Mouse (Mus musculus) NIH3T3 (cell line): ENCODE results near the gene Hcar1.

Source experiments
- DNase-seq: peaks from one replicate; pipeline ENCODE4 v3.0.0-alpha.2; 2012; ENCODE audit warnings: low read depth

Hcar1 gene

GRCm38 (mm10) chr5:123863934-123864333, 15.9 kb downstream of the Hcar1 start:
- no peak for DNase-seq

DNA sequence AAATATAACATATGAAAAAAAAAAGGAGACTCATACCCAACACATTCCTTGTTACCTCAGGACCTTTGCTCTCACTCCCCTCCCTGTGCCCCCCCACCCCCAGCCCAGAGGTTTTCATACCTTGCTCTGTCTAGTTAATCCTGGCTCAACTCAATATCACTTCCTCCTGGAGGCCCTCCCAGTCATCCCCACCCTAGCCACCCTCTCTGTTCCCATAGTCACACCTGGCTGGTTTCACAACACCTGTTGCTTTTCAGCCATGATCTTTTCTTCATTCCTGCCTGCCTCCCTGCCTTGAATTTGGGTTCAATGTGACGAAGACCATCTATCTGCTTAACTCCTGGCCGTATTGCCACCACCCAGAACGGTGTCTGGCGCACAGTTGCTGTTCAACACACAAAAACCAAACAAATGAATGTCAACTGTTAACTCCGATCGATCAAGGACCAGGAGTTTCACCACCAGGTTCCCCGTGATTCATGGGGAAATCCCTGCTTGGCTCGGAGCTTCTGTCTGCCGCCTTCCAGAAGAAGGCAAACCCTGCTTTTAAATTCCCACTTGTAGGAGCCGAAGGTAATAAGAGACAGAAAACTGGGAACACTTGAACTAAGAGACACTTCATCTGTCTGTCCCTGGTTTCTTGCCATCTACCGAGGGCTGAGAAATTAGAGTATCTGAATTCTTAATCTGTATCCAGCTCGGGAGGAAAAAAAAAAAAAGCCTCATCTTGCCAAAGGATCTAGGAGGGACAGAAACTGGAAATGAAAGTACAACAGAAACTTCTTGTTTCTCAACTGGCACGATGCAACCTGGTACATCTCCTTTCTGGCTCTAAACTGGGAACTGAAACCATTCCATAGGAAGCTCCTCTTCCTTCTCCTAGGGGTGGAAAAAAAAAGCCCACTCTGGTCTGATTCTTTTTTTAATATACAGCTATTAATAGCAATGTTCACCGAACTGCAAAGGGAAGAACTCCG, 17.2 kb downstream of the Hcar1 start:
- DNase-seq = no peak

- DNase-seq = no peak
Observed at GRCm38 (mm10) chr5:123858798-123859197, 21.0 kb downstream of the Hcar1 start.

DNA sequence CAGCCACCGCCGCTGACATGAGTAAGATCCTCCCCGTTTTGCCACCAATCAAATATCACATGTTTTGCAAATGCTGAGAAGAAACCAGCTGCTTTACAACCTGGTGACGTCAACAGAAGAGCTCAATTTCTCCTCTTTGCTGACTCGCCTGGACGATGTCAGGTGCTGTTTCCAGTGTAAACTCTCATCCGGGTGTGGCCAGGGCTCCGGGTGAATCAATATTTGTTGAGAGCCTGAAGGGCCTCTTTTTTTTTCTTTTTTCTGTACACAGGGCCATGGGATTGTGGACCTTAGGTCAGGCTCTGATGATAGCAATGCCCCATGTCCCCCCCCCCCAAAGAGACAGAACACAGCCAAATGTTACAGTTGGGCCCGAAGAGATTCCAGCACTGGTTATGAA, 25.3 kb downstream of the Hcar1 start:
- no peak for DNase-seq

- DNase-seq = no peak
Observed at GRCm38 (mm10) chr5:123853877-123854504, 25.8 kb downstream of the Hcar1 start.

DNA sequence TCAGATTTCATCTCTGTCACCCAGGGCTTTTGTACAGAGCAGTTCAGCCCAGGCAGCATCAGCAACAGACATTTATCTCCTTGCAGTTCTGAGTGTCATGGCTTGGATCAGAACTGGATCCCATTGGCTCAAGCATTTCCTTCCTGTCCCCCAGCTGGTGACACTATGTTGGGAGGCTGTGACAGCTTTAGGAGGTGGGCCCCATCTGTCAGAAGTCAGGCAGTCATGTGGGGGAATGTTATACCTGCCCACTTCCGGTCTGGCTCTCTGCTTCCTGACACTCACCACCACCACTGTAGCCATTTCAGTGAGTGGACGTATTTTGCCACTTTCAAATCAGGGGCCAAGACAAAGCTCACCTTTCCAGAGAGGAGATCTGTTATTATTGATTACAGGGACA, 28.4 kb downstream of the Hcar1 start:
- no peak for DNase-seq

DNA sequence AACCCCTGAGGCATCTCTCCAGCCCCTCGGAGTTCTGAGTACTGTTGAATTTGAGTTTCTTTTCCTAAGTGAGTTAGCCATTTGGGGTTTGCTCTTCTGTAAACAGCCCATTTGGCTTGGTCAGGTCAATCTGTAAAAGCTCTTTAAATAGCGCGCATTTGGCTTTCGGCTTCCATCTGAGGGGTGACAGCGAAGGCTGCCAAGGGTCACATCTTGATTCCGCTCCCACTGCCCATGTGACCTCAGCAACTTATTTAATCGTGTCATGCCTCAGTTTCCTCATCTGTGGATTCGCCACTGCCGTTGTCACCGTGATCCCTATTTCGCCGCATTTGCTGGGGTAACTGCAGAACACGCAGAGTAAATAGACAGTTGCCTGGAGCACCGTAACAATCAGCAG, 35.5 kb downstream of the Hcar1 start:
- DNase-seq = no peak

DNA sequence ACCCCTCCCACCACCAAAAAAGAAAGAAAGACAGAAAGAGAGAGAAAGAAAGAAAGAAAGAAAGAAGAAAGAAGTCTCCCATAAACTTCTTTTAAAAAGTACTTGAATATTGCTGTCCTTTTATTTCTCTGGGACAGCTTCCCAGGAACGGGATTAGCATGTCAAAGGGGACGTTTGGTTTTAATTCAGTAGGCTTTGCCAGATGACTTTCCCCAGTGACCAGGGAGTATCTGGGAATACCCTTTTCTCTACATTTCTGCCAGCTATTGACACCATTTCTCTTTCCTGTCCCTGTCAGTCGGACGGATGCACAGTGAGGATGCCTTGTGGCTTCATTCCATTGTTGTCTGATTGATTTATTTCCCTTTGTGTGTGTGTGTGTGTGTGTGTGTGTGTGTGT, 36.0 kb downstream of the Hcar1 start:
- no peak for DNase-seq

DNA sequence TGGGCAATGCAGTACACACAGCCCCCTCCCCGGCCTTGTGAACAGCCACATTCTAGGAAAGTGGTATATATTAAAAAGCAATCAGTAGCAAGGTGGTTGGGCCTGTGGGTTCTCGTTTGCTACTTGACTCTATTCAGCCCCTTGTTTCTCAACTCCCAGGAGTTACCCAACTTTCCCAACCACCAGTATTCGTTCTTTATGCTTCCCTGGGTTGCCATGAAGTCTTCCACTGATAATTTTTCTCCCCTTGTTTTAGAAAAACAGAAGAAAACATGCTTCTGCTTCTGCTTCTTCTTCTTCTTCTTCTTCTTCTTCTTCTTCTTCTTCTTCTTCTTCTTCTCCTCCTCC, 36.9 kb downstream of the Hcar1 start:
- DNase-seq = no peak

DNA sequence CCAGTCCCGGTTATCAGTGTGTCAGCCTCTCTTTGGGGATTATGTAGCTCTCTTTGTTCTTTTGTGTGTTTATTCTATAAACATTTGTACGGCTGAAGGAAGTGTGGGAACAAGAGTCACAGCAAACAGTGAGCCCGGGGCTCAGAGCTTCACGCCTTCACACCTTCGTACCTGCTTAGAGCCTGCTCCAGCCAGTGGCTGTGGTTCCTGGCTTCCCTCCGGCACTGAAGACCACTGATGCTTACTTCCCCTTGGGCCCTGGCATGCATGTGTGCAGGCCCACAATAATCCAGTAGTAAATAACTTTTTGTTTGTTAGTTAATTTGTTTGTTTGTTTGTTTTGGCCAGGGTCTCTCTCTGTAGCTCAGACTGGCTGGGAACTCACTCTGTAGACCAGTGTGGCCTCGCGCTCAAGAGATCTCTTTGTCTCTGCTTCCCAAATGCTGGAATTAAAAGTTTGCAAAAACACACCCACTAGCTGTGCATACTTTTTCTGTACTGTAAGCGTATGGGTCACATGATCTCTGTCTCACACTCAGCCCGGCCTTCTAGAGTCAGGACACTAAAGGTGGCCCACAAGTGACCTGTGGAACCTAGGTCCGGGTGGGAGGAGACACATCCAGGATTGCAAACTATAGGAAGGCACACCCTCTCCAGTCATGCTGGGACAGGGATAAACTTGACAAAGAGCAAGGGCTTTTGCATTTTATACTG, 37.4 kb downstream of the Hcar1 start:
- DNase-seq = no peak

GRCm38 (mm10) chr5:123837371-123837770, 42.4 kb downstream of the Hcar1 start:
- DNase-seq = no peak

DNA sequence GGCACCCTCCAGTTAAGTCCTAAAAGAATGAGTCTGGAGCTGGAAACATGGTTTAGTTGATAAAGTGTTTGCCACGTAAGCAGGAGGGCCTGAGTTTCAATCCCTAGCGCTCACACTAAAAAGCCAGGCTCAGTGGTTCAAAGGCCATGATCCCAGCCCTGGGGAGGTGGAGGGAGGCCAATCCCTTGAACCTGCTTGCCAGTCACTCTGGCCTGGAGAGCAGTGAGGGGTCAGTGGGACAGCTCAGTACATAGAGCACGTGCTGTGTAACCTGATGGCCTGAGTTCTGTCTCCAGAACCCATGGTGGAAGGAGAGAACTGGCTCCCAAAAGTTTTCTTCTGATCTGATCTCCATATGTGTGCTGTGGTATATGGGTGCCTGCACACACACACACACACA, 45.0 kb downstream of the Hcar1 start:
- no peak for DNase-seq

DNA sequence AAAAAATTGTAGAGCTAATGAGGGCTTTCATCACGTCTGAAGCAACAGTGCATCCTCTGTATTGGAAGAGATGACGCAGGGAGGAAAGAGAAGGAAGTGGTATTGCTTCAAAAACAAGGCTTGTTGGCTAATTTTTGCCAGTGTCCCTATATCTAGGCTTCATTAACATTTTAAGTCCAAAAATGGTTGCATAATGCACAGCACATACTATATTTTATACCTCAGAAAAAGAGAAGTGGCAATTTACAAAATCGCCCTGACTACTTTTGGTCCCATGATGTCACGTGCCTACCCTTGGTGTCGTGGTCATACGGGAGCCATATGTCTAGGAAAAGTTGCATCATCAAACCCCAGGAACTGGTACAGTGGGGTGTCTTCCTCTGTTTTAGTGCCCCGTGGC, 47.5 kb downstream of the Hcar1 start:
- DNase-seq = no peak

GRCm38 (mm10) chr5:123827659-123828091, 52.1 kb downstream of the Hcar1 start:
- DNase-seq = peak; percentile 78
